Mouse (Mus musculus) neural tube, embryonic 12.5 days (tissue): ENCODE results near the gene Gm20671. TPM values are rescaled to one million over a fixed set of nuclear protein-coding genes. Genes with fewer than 3 reads are reported as not detected.
"Not testable (repeated sequence)": the region's sequence is repeated elsewhere in the genome, so short reads cannot be mapped to it uniquely, and the experiment has no call there.

Source experiments
- ATAC-seq: fragments of 200-750 bp; cut with Nextera tagmentation; 2 replicates; pipeline ENCODE4 v1.8.0; 2017; ENCODE audit warnings: low read depth, mild to moderate bottlenecking, moderate TSS enrichment, moderate library complexity; ENCODE audit not compliant: low FRiP score
- H3K27ac ChIP-seq: fragments of 300-500 bp; sonication (generic); 2 replicates; pipeline ENCODE4 v1.5.1; 2016
- H3K27me3 ChIP-seq: fragments of 300-500 bp; sonication (generic); replicated peaks from 2 replicates; pipeline ENCODE4 v1.6.1; 2016; ENCODE audit warnings: mild to moderate bottlenecking
- H3K36me3 ChIP-seq: fragments of 300-500 bp; sonication (generic); 2 replicates; pipeline ENCODE4 v1.6.1; 2016; ENCODE audit warnings: mild to moderate bottlenecking
- H3K4me1 ChIP-seq: fragments of 300-500 bp; sonication (generic); 2 replicates; pipeline ENCODE4 v1.6.1; 2016
- H3K4me2 ChIP-seq: fragments of 300-500 bp; sonication (generic); replicated peaks from 2 replicates; pipeline ENCODE4 v1.6.1; 2016; ENCODE audit warnings: mild to moderate bottlenecking
- H3K4me3 ChIP-seq: fragments of 300-500 bp; sonication (generic); 2 replicates; pipeline ENCODE4 v1.5.1; 2016
- H3K9ac ChIP-seq: fragments of 300-500 bp; sonication (generic); 2 replicates; pipeline ENCODE4 v1.6.1; 2016; ENCODE audit warnings: mild to moderate bottlenecking
- H3K9me3 ChIP-seq: fragments of 300-500 bp; sonication (generic); 2 replicates; pipeline ENCODE4 v1.6.1; 2016; ENCODE audit warnings: mild to moderate bottlenecking
- WGBS: fragments of 180-500 bp; shearing (Covaris S2); methylation state at CpG from one replicate; pipeline ENCODE4 v1.1.7; 2016; 5-methylcytosine and 5-hydroxymethylcytosine counted together
- polyA plus RNA-seq: library from polyadenylated mRNA; unstranded; fragments of >200 nt; fragmentation: Nextera tagmentation; extraction: Ambion mirVana; gene quantifications from 2 replicates; pipeline ENCODE4 v1.2.1, GENCODE M21; 2016

The Gm20671 gene
- not detected in 2 replicates for polyA plus RNA-seq

DNA sequence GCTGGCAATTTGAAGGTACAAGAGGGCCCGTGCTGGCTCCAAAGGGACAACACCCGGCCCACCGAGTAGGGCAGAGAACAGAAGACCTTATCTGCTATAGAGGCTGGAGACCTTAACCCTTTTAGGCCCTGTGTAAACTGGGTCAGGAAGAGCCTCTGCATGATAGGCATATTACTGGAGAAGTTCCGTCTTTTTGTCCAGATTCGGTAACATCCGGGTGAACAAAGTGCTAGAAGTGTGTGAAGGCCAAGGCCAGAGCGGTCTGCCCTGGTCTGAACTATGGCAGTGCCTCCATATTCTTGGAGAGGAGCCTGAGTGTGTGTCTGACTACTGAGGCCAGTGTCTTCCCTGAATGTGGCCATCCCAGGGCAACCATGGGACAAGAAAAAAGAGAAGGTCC is at the start of gene Gm20671:
Gene Gm20671, minus strand, starts transcription at position 101 of the 400 bp plus-strand sequence.
- Histone ChIP-seq H3K36me3 (peaks cover 66% of the 10 kb centered on the region), H3K9ac (no peak within 1 kb of the TSS), H3K27me3 (no peaks in the 10 kb centered on the region), H3K27ac (no peak within 1 kb of the TSS), H3K4me2 (no peak within 1 kb of the TSS), H3K9me3 (no peaks in the 10 kb centered on the region), H3K4me1 (no peaks in the 10 kb centered on the region), H3K4me3 (no peak within 1 kb of the TSS)
- WGBS, result 93% methylated on average over 7 of the region's 7 CpGs
- no peak for ATAC-seq

DNA sequence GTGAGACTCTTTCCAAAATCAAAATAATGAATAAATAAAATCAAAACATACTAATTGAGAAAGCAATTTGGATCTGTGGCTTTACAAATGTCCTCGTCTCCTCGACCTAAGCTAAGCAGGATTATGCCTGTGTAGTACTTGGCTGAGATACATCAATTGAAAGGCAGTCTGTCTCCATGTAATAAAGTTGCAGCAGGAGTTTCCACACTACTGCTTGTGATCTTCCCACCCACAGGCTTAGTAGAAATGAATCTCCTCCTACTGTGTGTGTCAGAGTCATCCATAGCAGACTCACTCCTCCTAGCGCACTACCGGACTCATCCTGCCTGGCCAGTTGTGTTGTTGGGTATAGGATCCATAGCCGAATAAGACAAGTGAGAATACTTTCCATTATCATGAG is 45.4 kb upstream of the Gm20671 start:
- Histone ChIP-seq H3K4me2 (no peak overlapping the region), H3K4me3 (no peak overlapping the region), H3K9ac (no peak overlapping the region), H3K27ac (no peak overlapping the region), H3K36me3 (peaks cover 34% of the 10 kb centered on the region), H3K9me3 (no peaks in the 10 kb centered on the region), H3K4me1 (no peaks in the 10 kb centered on the region), H3K27me3 (no peaks in the 10 kb centered on the region)
- 95% methylated on average over 5 of the region's 5 CpGs for WGBS
- ATAC-seq, result no peak

DNA sequence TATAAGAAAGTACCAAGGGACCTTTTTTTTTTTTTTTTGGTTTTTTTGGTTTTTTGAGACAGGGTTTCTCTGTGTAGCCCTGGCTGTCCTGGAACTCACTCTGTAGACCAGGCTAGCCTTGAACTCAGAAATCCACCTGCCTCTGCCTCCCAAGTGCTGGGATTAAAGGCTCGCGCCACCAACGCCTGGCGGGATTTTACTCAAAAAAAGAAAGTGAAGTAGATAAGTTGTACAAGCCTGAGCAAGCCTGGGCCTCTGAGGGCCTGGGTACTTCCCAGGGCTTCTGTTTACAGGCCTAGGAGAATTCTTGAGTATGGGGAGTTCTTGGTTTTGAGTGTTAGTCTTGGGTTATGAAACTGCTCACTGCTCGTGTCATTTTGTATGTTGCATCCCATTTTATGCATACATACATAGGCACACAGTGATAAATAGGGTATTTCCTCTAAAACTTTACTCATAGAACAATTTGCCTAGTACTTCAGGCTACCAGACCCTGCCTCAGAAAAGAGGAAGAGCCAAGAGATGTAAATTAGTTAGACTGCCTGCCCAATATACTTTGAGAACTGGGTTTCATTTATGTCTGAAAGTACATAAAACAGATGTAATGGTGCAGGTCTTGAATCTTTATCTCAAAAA is 42.6 kb upstream of the Gm20671 start:
- H3K4me2 ChIP-seq, result no peak overlapping the region
- H3K27me3 ChIP-seq, result no peaks in the 10 kb centered on the region
- H3K4me1 ChIP-seq, result 0 out of 2 replicates have a peak, but pooled peaks cover 3% of the 10 kb centered on the region
- H3K27ac ChIP-seq, result no peak overlapping the region
- WGBS, result 98% methylated on average over 5 of the region's 5 CpGs
- no peak overlapping the region for H3K4me3 ChIP-seq
- no peak overlapping the region for H3K9ac ChIP-seq
- ATAC-seq, result no peak
- peaks cover 31% of the 10 kb centered on the region for H3K36me3 ChIP-seq
- no peaks in the 10 kb centered on the region for H3K9me3 ChIP-seq

DNA sequence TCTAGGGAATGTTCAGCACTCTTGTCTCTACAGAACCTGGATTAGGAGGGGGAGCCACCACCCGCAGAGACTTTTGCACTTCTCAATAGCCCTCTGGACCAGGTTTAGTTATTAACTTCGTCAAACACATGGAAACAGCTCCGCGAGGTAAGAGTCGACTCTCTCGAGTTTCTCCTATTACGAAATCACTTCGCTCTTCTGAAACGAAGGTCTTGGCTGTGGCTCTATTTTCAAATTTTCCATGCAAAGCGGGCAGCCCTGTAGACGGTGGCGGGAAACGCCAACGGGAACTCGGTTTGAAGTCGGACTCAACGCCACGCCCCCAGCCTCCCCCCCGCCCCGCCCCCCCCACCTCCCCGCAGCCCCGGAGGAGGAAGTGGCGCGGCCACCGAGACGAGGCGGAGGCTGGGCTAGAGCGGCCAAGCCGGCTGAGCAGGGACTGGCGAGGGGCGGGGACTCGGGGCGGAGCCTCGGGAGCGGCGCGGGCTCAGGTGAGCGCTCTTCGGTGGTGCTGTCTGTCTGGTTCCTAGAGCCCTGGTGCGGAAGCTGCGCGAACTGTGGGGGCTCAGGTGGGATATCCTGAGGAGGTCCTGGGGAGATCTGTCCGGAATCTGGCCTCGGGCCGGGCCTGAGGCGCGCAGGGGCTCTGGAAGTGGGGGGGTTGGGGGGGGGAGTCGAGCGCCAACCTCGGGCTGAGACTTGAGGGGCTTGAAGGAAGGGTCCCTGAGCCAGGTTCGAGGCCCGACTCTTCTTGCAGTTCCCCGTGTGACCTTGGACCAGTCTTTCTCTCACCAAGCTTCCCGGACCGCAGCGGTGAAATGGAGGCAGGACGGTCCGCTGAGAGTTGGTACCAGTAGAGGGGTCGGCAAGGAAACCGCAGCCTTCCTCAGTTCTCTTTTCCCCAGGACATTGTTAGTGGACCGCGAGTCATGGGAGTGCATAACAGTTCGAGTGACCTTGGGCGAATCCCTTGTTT is 36.6 kb upstream of the Gm20671 start, which contains the start of gene Depdc5:
Gene Depdc5, plus strand, starts transcription at position 449 of the 976 bp plus-strand sequence.
- Histone ChIP-seq H3K27ac (no peak within 1 kb of the TSS), H3K9me3 (no peaks in the 10 kb centered on the region), H3K4me2 (peak within 1 kb of the TSS; percentile 76), H3K4me3 (peak within 1 kb of the TSS; percentile 60), H3K36me3 (peaks cover 15% of the 10 kb centered on the region), H3K9ac (peak within 1 kb of the TSS; percentile 65), H3K27me3 (no peaks in the 10 kb centered on the region), H3K4me1 (peaks cover 9% of the 10 kb centered on the region; the same call in 1 of the 2 replicates)
- under 1% methylated on average over 64 of the region's 64 CpGs for WGBS
- ATAC-seq, result peak; percentile 98

DNA sequence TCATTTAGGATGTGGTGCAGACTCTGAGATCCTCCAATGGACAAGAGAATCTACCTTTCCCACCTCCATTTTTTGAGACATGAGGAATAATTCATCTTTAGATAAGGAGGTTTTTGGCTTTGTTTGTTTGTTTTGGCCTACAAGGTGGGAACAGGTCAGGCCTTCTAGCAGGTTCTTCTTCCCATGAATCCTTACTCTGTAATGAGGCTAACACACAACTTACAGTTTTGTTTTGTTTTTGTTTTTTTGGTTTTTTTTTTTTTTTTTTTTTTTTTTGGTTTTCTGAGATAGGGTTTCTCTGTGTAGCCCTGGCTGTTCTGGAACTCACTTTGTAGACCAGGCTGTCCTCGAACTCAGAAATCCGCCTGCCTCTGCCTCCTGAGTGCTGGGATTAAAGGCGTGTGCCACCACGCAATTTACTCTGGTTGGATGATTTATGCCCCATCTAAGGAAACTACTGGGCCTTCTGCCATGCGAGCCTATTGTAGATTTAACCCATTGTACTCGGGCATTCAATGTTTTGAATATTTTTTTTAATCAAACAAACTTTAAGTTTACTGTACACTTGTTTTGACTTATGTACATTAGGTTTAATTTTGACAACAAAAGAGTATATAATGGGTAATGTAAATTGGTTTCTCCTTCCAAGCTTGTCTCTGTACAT is 35.7 kb upstream of the Gm20671 start:
- Histone ChIP-seq H3K27ac (no peak overlapping the region), H3K4me3 (no peak overlapping the region)
- WGBS, result 70% methylated on average over 6 of the region's 6 CpGs

DNA sequence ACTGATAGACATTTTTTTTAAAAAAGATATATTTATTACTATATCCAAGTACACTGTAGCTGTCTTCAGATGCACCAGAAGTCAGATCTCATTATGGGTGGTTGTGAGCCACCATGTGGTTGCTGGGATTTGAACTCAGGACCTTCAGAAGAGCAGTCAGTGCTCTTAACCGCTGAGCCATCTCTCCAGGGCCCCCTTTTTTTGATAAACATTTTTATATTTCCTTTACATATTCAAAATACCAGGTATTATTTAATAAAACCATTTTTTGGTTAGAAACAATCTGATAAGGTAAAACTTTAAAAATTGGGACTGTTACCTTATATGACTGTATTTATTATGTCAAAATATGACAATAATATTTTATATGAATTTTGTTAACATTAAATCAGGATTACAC is 34.2 kb upstream of the Gm20671 start:
- H3K27me3 ChIP-seq, result no peaks in the 10 kb centered on the region
- H3K9ac ChIP-seq, result no peak overlapping the region
- H3K27ac ChIP-seq, result no peak overlapping the region
- no peaks in the 10 kb centered on the region for H3K9me3 ChIP-seq
- H3K4me1 ChIP-seq, result peaks cover 11% of the 10 kb centered on the region; the same call in 1 of the 2 replicates
- no peak for ATAC-seq
- H3K36me3 ChIP-seq, result no peaks in the 10 kb centered on the region
- H3K4me3 ChIP-seq, result no peak overlapping the region
- WGBS, result 84% methylated on average over 1 of the region's 1 CpGs
- no peak overlapping the region for H3K4me2 ChIP-seq

More for the DNA sequence above, 35.7 kb upstream of the Gm20671 start:
- Histone ChIP-seq H3K36me3 (peaks cover 7% of the 10 kb centered on the region; the same call in 1 of the 2 replicates), H3K9me3 (no peaks in the 10 kb centered on the region), H3K4me2 (peak overlapping the region; percentile 76), H3K9ac (no peak overlapping the region), H3K27me3 (no peaks in the 10 kb centered on the region), H3K4me1 (peaks cover 11% of the 10 kb centered on the region; the same call in 1 of the 2 replicates)
- ATAC-seq, result no peak

DNA sequence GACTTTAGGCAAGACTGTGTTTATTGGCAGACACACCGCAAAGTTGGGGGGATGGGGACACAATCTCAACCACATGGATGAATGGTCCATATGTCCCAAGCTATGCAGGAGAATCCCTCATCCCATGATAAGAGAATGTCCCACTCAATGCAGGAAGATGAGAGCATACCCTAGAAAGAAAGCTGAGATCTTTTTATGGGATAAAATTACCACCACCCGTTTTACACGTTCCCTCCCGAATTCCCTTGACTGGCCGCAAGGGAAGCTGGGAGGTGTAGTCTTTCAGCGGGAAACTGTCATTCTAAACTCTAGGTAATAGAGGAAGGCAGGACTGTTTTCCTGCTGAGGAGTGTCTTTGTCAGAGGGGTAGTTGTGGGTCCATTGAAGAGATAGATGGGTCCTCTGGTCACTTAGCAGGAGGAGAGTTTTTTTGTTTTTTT is 30.9 kb upstream of the Gm20671 start:
- H3K9me3 ChIP-seq, result no peaks in the 10 kb centered on the region
- H3K4me1 ChIP-seq, result peaks cover 8% of the 10 kb centered on the region
- peak overlapping the region; percentile 43 for H3K4me3 ChIP-seq
- no peak for ATAC-seq
- H3K36me3 ChIP-seq, result no peaks in the 10 kb centered on the region
- peak overlapping the region; percentile 63 for H3K4me2 ChIP-seq
- 3% methylated on average over 6 of the region's 6 CpGs for WGBS
- peak overlapping the region; percentile 45 for H3K9ac ChIP-seq
- no peak overlapping the region for H3K27ac ChIP-seq
- H3K27me3 ChIP-seq, result no peaks in the 10 kb centered on the region

DNA sequence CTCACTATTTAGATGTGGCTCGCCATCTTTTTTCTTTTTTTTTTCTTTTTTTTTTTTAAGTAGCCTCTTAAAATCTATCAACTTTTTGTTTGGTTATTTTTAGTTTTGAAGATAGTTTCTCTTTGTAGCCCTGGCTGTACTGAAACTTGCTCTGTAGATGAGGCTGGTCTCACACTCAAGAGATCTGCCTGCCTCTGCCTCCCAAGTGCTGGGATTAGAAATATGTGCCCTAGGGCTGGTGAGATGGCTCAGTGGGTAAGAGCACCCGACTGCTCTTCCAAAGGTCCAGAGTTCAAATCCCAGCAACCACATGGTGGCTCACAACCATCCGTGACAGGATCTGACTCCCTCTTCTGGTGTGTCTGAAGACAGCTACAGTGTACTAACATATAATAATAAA is 28.4 kb upstream of the Gm20671 start:
- H3K9me3 ChIP-seq, ATAC-seq, H3K27me3 ChIP-seq, H3K36me3 ChIP-seq, H3K27ac ChIP-seq, H3K9ac ChIP-seq, H3K4me2 ChIP-seq, H3K4me3 ChIP-seq: not testable (repeated sequence)
- 94% methylated on average over 3 of the region's 3 CpGs for WGBS
- H3K4me1 ChIP-seq, result peaks cover 19% of the 10 kb centered on the region

DNA sequence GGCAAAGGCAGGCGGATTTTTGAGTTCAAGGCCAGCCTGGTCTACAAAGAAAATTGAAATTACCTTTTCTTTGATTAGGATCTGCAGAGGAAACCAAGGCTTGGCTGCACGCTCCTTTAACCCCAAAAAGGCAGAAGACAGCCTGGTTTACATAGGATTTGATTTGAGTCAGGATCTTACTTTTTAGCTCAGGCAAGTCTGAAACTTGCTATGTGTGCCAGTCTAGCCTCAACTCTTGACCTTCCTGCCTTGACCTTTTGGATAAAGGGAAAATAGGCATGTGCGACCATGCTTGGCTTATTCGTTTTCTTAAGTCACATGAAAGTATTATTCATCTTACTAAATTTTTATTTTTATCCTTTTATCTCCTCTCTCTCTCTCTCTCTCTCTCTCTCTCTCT is 27.9 kb upstream of the Gm20671 start:
- H3K9me3 ChIP-seq, result no peaks in the 10 kb centered on the region
- peaks cover 7% of the 10 kb centered on the region; the same call in 1 of the 2 replicates for H3K36me3 ChIP-seq
- no peak overlapping the region for H3K9ac ChIP-seq
- no peak for ATAC-seq
- no peak overlapping the region for H3K27ac ChIP-seq
- no peak overlapping the region for H3K4me2 ChIP-seq
- no peaks in the 10 kb centered on the region for H3K27me3 ChIP-seq
- H3K4me1 ChIP-seq, result peaks cover 19% of the 10 kb centered on the region
- no peak overlapping the region for H3K4me3 ChIP-seq
- WGBS, result 90% methylated on average over 4 of the region's 4 CpGs

DNA sequence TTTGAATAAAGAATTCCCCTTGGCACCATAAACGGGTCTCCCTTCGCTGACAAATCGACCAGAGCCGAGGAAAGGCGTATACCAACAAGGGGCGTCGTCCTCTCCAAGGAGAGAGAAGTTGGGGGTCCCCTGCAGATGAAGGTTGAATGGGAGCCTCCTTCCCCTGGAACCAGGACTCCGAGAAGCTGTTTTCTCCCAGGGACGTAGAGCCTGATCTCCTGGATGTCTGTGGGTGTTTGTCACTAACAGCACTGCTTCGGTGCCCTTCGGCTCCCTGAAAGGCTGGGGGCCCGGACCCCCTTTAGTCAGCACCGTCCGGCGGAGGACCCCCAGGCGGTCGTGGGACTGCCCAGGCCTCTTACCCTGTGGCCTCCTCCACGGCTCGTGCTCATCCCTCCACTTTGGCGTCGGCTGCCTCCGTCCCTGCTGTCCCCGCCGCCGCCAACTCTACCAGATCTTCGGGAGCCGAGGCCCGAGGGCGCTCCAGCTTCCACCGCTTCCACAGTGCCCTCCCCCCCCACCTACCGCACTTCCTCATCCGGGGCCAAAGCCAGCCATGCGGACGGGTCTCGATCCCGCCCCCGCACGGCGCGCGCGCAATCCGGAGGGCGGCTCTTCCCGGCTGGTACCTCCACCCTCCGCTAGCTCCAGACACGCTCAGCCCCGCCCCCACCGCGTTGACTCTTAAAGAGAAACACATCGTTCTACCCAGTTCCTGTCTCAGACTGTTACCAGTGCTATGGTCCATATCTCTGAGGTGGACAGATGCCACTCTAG is 27.0 kb upstream of the Gm20671 start, which contains the start of gene Prr14l:
Gene Prr14l, minus strand, starts transcription at position 526 of the 777 bp plus-strand sequence.
- Histone ChIP-seq H3K36me3 (peaks cover 11% of the 10 kb centered on the region; the same call in 1 of the 2 replicates), H3K4me2 (peak within 1 kb of the TSS; percentile 72), H3K9me3 (no peaks in the 10 kb centered on the region), H3K4me1 (peaks cover 19% of the 10 kb centered on the region), H3K27ac (peak within 1 kb of the TSS; percentile 57), H3K4me3 (peak within 1 kb of the TSS; percentile 86), H3K9ac (peak within 1 kb of the TSS; percentile 90), H3K27me3 (no peaks in the 10 kb centered on the region)
- ATAC-seq, result peak; percentile 95
- WGBS, result under 1% methylated on average over 51 of the region's 51 CpGs

DNA sequence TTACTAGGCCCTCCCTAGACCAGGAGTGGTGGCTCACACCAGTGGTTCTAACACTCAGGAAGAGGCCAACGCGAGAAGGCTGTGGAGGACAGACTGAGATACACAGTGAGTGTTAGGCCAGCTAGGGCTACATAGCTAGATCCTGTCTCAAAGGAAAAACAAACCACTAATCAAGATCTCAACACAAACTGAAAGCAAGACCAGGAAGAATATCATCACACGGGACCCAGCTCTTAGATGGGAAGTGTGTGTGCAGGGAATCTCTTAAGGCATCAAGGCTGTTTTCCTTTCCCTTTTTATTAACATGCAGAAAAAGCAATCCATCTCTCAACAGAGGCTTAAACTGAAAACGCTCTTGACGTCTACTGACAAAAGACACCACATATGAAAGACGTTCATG is 25.1 kb upstream of the Gm20671 start:
- ATAC-seq, result no peak
- H3K27me3 ChIP-seq, result no peaks in the 10 kb centered on the region
- peak overlapping the region; percentile 72 for H3K4me2 ChIP-seq
- H3K4me1 ChIP-seq, result peaks cover 17% of the 10 kb centered on the region
- no peaks in the 10 kb centered on the region for H3K9me3 ChIP-seq
- H3K27ac ChIP-seq, result no peak overlapping the region
- no peak overlapping the region for H3K9ac ChIP-seq
- no peak overlapping the region for H3K4me3 ChIP-seq
- 73% methylated on average over 6 of the region's 6 CpGs for WGBS
- peaks cover 15% of the 10 kb centered on the region; the same call in 1 of the 2 replicates for H3K36me3 ChIP-seq
